Mouse (Mus musculus): Measurements from ENCODE around the gene Smim6. TPM values are rescaled to one million over a fixed set of nuclear protein-coding genes. Genes with fewer than 3 reads are reported as not detected.

The Smim6 gene
- total and polyA plus RNA-seq, 2 experiments from 2014 or later = 0.26 TPM; not detected in 1

- Histone ChIP-seq H3K36me3 (ENCODE audit: insufficient read depth, low read length) (0 out of 2 replicates have a peak, but pooled peaks cover 2% of the 10 kb centered on the region), H3K9ac (replicated peaks; ENCODE audit: low read length, poor library complexity, severe bottlenecking) (no peak overlapping the region), H3K4me1 (ENCODE audit: insufficient read depth, low read length) (no peaks in the 10 kb centered on the region), H3K9me3 (ENCODE audit: low read length) (no peaks in the 10 kb centered on the region), H3K4me2 (ENCODE audit: low read depth, low read length, poor library complexity, severe bottlenecking) (no peak overlapping the region), H3K4me3 (ENCODE audit: low read depth, low read length) (no peak overlapping the region), H3K27ac (ENCODE audit: low read depth, low read length) (no peak overlapping the region), H3K27me3 (ENCODE audit: insufficient read depth, low read length) (no peaks in the 10 kb centered on the region)
- no peak for ATAC-seq (ENCODE audit: low FRiP score)
- no peak for TF ChIP-seq CTCF (IDR thresholded peaks at IDR 0.05)
- WGBS = 81% methylated on average over 3 of the region's 3 CpGs
- no peak for DNase-seq (ENCODE audit: low spot score)
These were observed 5.7 kb upstream of the Smim6 start for GRCm38 (mm10) chr11:115906116-115906515.

DNA sequence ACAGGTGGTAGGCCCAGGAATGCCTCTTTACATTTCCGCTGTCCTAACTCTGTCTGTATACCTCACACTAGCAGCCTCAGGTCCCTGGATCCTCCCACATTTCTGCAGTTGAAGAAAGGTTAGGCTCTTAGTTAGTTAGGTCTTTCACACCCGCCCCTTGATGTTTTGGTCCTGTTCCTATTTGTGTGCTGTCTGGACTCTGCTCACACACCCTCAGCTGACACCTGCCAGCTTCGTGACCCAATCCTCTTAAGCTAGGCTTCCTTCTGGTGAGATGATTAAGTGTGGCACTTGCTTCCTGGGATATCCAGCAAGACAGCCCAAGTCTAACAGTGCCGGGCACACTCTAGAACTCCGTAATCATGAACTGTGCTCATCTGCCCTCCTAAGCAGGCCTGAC, 5.3 kb upstream of the Smim6 start:
- ATAC-seq (ENCODE audit: low FRiP score) = no peak
- WGBS = 93% methylated on average over 5 of the region's 5 CpGs
- Histone ChIP-seq H3K4me3 (ENCODE audit: low read depth, low read length) (no peak overlapping the region), H3K27ac (ENCODE audit: low read depth, low read length) (no peak overlapping the region), H3K4me2 (ENCODE audit: low read depth, low read length, poor library complexity, severe bottlenecking) (no peak overlapping the region), H3K9ac (replicated peaks; ENCODE audit: low read length, poor library complexity, severe bottlenecking) (no peak overlapping the region), H3K9me3 (ENCODE audit: low read length) (no peaks in the 10 kb centered on the region), H3K27me3 (ENCODE audit: insufficient read depth, low read length) (no peaks in the 10 kb centered on the region), H3K4me1 (ENCODE audit: insufficient read depth, low read length) (no peaks in the 10 kb centered on the region), H3K36me3 (ENCODE audit: insufficient read depth, low read length) (0 out of 2 replicates have a peak, but pooled peaks cover 2% of the 10 kb centered on the region)
- TF ChIP-seq CTCF (IDR thresholded peaks at IDR 0.05) = no peak
- DNase-seq (ENCODE audit: low spot score) = no peak

DNA sequence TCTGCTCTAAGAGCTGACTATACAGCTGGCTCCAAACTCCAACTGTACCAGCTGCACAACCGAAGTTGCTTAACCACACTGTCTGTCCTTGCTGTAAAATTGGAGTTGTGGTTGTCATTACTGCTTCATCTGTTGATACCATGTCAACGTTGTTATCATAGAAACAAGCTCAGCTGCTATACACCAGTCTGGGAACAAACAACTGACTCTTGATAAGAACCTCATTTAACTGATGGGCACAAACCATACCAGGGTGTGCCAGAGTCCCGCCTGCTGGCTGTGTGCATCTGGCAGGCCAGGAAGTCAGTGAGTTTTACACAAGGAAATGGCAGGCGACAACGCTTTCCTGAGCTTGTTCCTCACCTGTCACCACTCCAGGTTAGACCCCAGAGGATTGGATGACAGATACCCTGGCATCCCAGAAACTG, 669 bp upstream of the Smim6 start:
- ATAC-seq (ENCODE audit: low FRiP score) = no peak
- DNase-seq (ENCODE audit: low spot score) = no peak
- WGBS = 98% methylated on average over 5 of the region's 5 CpGs
- Histone ChIP-seq H3K36me3 (ENCODE audit: insufficient read depth, low read length) (peaks cover 21% of the 10 kb centered on the region), H3K4me3 (ENCODE audit: low read depth, low read length) (no peak overlapping the region), H3K9ac (replicated peaks; ENCODE audit: low read length, poor library complexity, severe bottlenecking) (no peak overlapping the region), H3K27ac (ENCODE audit: low read depth, low read length) (no peak overlapping the region), H3K9me3 (ENCODE audit: low read length) (no peaks in the 10 kb centered on the region), H3K27me3 (ENCODE audit: insufficient read depth, low read length) (no peaks in the 10 kb centered on the region), H3K4me2 (ENCODE audit: low read depth, low read length, poor library complexity, severe bottlenecking) (no peak overlapping the region), H3K4me1 (ENCODE audit: insufficient read depth, low read length) (no peaks in the 10 kb centered on the region)
- TF ChIP-seq CTCF (IDR thresholded peaks at IDR 0.05) = no peak

GRCm38 (mm10) chr11:115916579-115916978, 4.8 kb downstream of the Smim6 start:
- no peak for TF ChIP-seq CTCF (IDR thresholded peaks at IDR 0.05)
- Histone ChIP-seq H3K36me3 (ENCODE audit: insufficient read depth, low read length) (peaks cover 31% of the 10 kb centered on the region), H3K4me1 (ENCODE audit: insufficient read depth, low read length) (no peaks in the 10 kb centered on the region), H3K27ac (ENCODE audit: low read depth, low read length) (no peak overlapping the region), H3K4me2 (ENCODE audit: low read depth, low read length, poor library complexity, severe bottlenecking) (no peak overlapping the region), H3K4me3 (ENCODE audit: low read depth, low read length) (no peak overlapping the region), H3K9ac (replicated peaks; ENCODE audit: low read length, poor library complexity, severe bottlenecking) (no peak overlapping the region), H3K9me3 (ENCODE audit: low read length) (no peaks in the 10 kb centered on the region), H3K27me3 (ENCODE audit: insufficient read depth, low read length) (no peaks in the 10 kb centered on the region)
- no peak for ATAC-seq (ENCODE audit: low FRiP score)
- no peak for DNase-seq (ENCODE audit: low spot score)
- WGBS = 90% methylated on average over 4 of the region's 4 CpGs

GRCm38 (mm10) chr11:115918637-115919036, 6.8 kb downstream of the Smim6 start:
- Histone ChIP-seq H3K27ac (ENCODE audit: low read depth, low read length) (no peak overlapping the region), H3K9me3 (ENCODE audit: low read length) (no peaks in the 10 kb centered on the region), H3K4me2 (ENCODE audit: low read depth, low read length, poor library complexity, severe bottlenecking) (no peak overlapping the region), H3K27me3 (ENCODE audit: insufficient read depth, low read length) (no peaks in the 10 kb centered on the region), H3K9ac (replicated peaks; ENCODE audit: low read length, poor library complexity, severe bottlenecking) (no peak overlapping the region), H3K4me3 (ENCODE audit: low read depth, low read length) (no peak overlapping the region), H3K4me1 (ENCODE audit: insufficient read depth, low read length) (no peaks in the 10 kb centered on the region), H3K36me3 (ENCODE audit: insufficient read depth, low read length) (peaks cover 20% of the 10 kb centered on the region)
- 89% methylated on average over 5 of the region's 5 CpGs for WGBS
- DNase-seq (ENCODE audit: low spot score) (no peak), ATAC-seq (ENCODE audit: low FRiP score) (no peak)
- TF ChIP-seq CTCF (IDR thresholded peaks at IDR 0.05) = no peak

- Histone ChIP-seq H3K9ac (replicated peaks; ENCODE audit: low read length, poor library complexity, severe bottlenecking) (no peak overlapping the region), H3K27ac (ENCODE audit: low read depth, low read length) (no peak overlapping the region), H3K4me3 (ENCODE audit: low read depth, low read length) (no peak overlapping the region), H3K36me3 (ENCODE audit: insufficient read depth, low read length) (peaks cover 23% of the 10 kb centered on the region), H3K4me2 (ENCODE audit: low read depth, low read length, poor library complexity, severe bottlenecking) (no peak overlapping the region), H3K27me3 (ENCODE audit: insufficient read depth, low read length) (no peaks in the 10 kb centered on the region), H3K9me3 (ENCODE audit: low read length) (no peaks in the 10 kb centered on the region), H3K4me1 (ENCODE audit: insufficient read depth, low read length) (no peaks in the 10 kb centered on the region)
- ATAC-seq (ENCODE audit: low FRiP score) (no peak), DNase-seq (ENCODE audit: low spot score) (no peak)
- whole genome bisulfite sequencing = 93% methylated on average over 5 of the region's 5 CpGs
- TF ChIP-seq CTCF (IDR thresholded peaks at IDR 0.05) = no peak
These were observed 7.3 kb downstream of the Smim6 start for GRCm38 (mm10) chr11:115919073-115919472.

Data from midbrain, postnatal 0 days (tissue).